ENCODE assay signal across 7 mouse cellular contexts in genomic region chr14:31269456-31270100, GRCm38 (mm10). TPM values are rescaled to one million over a fixed set of nuclear protein-coding genes. Genes with fewer than 3 reads are reported as not detected.
A peak's percentile ranks its signal among the peaks of the same experiment; 100 is the strongest.
DNase-seq lines count a peak whose midpoint lies in the region; ATAC-seq and TF ChIP-seq lines count a peak whose summit lies in the region.

No protein-coding gene starts in this region.

- no peak overlapping the region for H3K27ac ChIP-seq in liver, postnatal 0 days (ENCODE audit: low read depth)
- peak overlapping the region; percentile 79; the same call in 1 of the 2 replicates for H3K27ac ChIP-seq in olfactory bulb, adult 2 months (ENCODE audit: insufficient read depth, low read depth, low read length)

- TF ChIP-seq POLR2A in olfactory bulb, adult 2 months (IDR thresholded peaks at IDR 0.05; ENCODE audit: insufficient read depth, low read depth, low read length): no peak

- TF ChIP-seq EP300 in liver, postnatal 0 days (IDR thresholded peaks at IDR 0.05; ENCODE audit: low read depth): no peak

- no peak for ATAC-seq in liver, postnatal 0 days

- peak overlapping the region; percentile 74 for H3K4me3 ChIP-seq in E14TG2a.4 (replicated peaks; ENCODE audit: low read length)
- H3K4me3 ChIP-seq in liver, postnatal 0 days (ENCODE audit: low read depth, low read length): no peak overlapping the region
- no peak overlapping the region; the same call in 1 of the 2 replicates for H3K4me3 ChIP-seq in olfactory bulb, adult 2 months (ENCODE audit: insufficient read depth, low read depth, low read length)

- peak overlapping the region; percentile 61 for H3K4me2 ChIP-seq in liver, postnatal 0 days (ENCODE audit: low read depth, low read length)

- no peaks in the 10 kb centered on the region for H3K9me3 ChIP-seq in E14TG2a.4 (ENCODE audit: low read length)
- no peaks in the 10 kb centered on the region for H3K9me3 ChIP-seq in liver, postnatal 0 days (ENCODE audit: low read length)

- 22% methylated on average over 23 of the region's 28 CpGs for WGBS in liver, postnatal 0 days (ENCODE audit: insufficient replicate concordance)
- WGBS in olfactory bulb, adult 2 months: 23% methylated on average over 28 of the region's 28 CpGs

- no peak for TF ChIP-seq CTCF in E14TG2a.4 (conservative IDR thresholded peaks at IDR 0.05; ENCODE audit: low read length)
- TF ChIP-seq CTCF in liver, postnatal 0 days (IDR thresholded peaks at IDR 0.05; ENCODE audit: low read depth): no peak
- TF ChIP-seq CTCF in olfactory bulb, adult 2 months (IDR thresholded peaks at IDR 0.05; ENCODE audit: insufficient read depth, low read depth, low read length): no peak

- H3K4me1 ChIP-seq in E14TG2a.4 (replicated peaks; ENCODE audit: low read depth, low read length): peaks cover 18% of the 10 kb centered on the region
- H3K4me1 ChIP-seq in liver, postnatal 0 days (ENCODE audit: insufficient read depth): peaks cover 4% of the 10 kb centered on the region
- H3K4me1 ChIP-seq in olfactory bulb, adult 2 months (ENCODE audit: control insufficient read depth, insufficient read depth, low read length): peaks cover 27% of the 10 kb centered on the region

- H3K27me3 ChIP-seq in E14TG2a.4 (ENCODE audit: insufficient read depth, low read length): peaks cover 33% of the 10 kb centered on the region
- H3K27me3 ChIP-seq in liver, postnatal 0 days (ENCODE audit: insufficient read depth, low read length): 0 out of 2 replicates have a peak, but pooled peaks cover 3% of the 10 kb centered on the region

- peak; percentile 32 for DNase-seq in Muller cell, postnatal 12 days (ENCODE audit: inconsistent ontology term)
- DNase-seq in frontal cortex, postnatal 36 days (ENCODE audit: low spot score in 2 of 2): peak; percentile 34 to 38
- DNase-seq in layer of hippocampus, adult 18-20 months (ENCODE audit: low spot score in 2 of 2): peak; percentile 32 to 50
- DNase-seq in liver, postnatal 0 days: no peak
- DNase-seq in MN1 (ENCODE audit: low spot score): no peak

- H3K9ac ChIP-seq in liver, postnatal 0 days (replicated peaks): peak overlapping the region; percentile 7; the same call in 1 of the 2 replicates

- H3K36me3 ChIP-seq in E14TG2a.4 (ENCODE audit: insufficient read depth, low read length): no peaks in the 10 kb centered on the region
- no peaks in the 10 kb centered on the region for H3K36me3 ChIP-seq in liver, postnatal 0 days (replicated peaks; ENCODE audit: insufficient read depth, low read length)

RNA-seq across cellular contexts. Expression of gene Bap1, which starts 18.3 kb away (rescaled TPM):
- 100 to 1,000 TPM; 137 to 140 TPM for total RNA-seq in layer of hippocampus, adult 18-20 months (2021)
- polyA plus RNA-seq in liver, postnatal 0 days (2015; fragmentation: Nextera tagmentation; extraction: Ambion mirVana): 16.3 and 19.8 TPM in 2 replicates
- polyA plus RNA-seq in olfactory bulb, adult 2 months (2012; ENCODE audit: insufficient read depth, insufficient read length, low replicate concordance, missing spikeins): not detected in 2 replicates

RNA-seq across cellular contexts. Expression of gene Phf7, which starts 18.5 kb away (rescaled TPM):
- 1 to 10 TPM; 3.7 to 3.8 TPM for total RNA-seq in layer of hippocampus, adult 18-20 months (2021)
- 7.3 and 8.3 TPM in 2 replicates for polyA plus RNA-seq in liver, postnatal 0 days (2015; fragmentation: Nextera tagmentation; extraction: Ambion mirVana)
- not detected in 2 replicates for polyA plus RNA-seq in olfactory bulb, adult 2 months (2012; ENCODE audit: insufficient read depth, insufficient read length, low replicate concordance, missing spikeins)

RNA-seq across cellular contexts. Expression of gene Sema3g, which starts 51.9 kb away (rescaled TPM):
- 1 to 10 TPM; 5.2 to 5.7 TPM for total RNA-seq in layer of hippocampus, adult 18-20 months (2021)
- 0.04 and 0.06 TPM in 2 replicates for polyA plus RNA-seq in liver, postnatal 0 days (2015; fragmentation: Nextera tagmentation; extraction: Ambion mirVana)
- polyA plus RNA-seq in olfactory bulb, adult 2 months (2012; ENCODE audit: insufficient read depth, insufficient read length, low replicate concordance, missing spikeins): not detected in 2 replicates

RNA-seq across cellular contexts. Expression of gene Nisch, which starts 52.8 kb away (rescaled TPM):
- total RNA-seq in layer of hippocampus, adult 18-20 months (2021): 100 to 1,000 TPM; 434 to 437 TPM
- polyA plus RNA-seq in liver, postnatal 0 days (2015; fragmentation: Nextera tagmentation; extraction: Ambion mirVana): 51.1 and 65.0 TPM in 2 replicates
- polyA plus RNA-seq in olfactory bulb, adult 2 months (2012; ENCODE audit: insufficient read depth, insufficient read length, low replicate concordance, missing spikeins): 606 and 1,155 TPM in 2 replicates

RNA-seq across cellular contexts. Expression of gene Dnah1, which starts 54.1 kb away (rescaled TPM):
- 1 to 10 TPM; 3.7 to 4.9 TPM for total RNA-seq in layer of hippocampus, adult 18-20 months (2021)
- polyA plus RNA-seq in liver, postnatal 0 days (2015; fragmentation: Nextera tagmentation; extraction: Ambion mirVana): 0.05 and 0.06 TPM in 2 replicates
- polyA plus RNA-seq in olfactory bulb, adult 2 months (2012; ENCODE audit: insufficient read depth, insufficient read length, low replicate concordance, missing spikeins): not detected in 2 replicates

Comparison
In these comparisons a context has a peak if more than half of its experiments do, and no peak if none do; other contexts are left out.
1. DNase-seq: peak in Muller cell, postnatal 12 days (single experiment), frontal cortex, postnatal 36 days (2 of 2) and layer of hippocampus, adult 18-20 months (2 of 2); none in liver, postnatal 0 days (single experiment) and MN1 (single experiment).